Mouse (Mus musculus) forelimb bud, embryonic 11.5 days (tissue): ENCODE data around the gene Rgs11.

Experiments used
- DNase-seq: peaks from one replicate; pipeline ENCODE4 v3.0.0-alpha.2; 2012; ENCODE audit warnings: low read depth, low spot score

Gene Rgs11

GRCm38 (mm10) chr17:26231156-26231555 is 28.4 kb downstream of the Rgs11 start:
- DNase-seq, result no peak

- no peak for DNase-seq
Observed at GRCm38 (mm10) chr17:26232863-26233262, 30.1 kb downstream of the Rgs11 start.

GRCm38 (mm10) chr17:26234386-26234785 is 31.6 kb downstream of the Rgs11 start:
- DNase-seq, result no peak

GRCm38 (mm10) chr17:26235077-26235815 is 32.5 kb downstream of the Rgs11 start:
- no peak for DNase-seq

GRCm38 (mm10) chr17:26237667-26238066 is 34.9 kb downstream of the Rgs11 start:
- DNase-seq, result no peak

- no peak for DNase-seq
Observed at GRCm38 (mm10) chr17:26239551-26239950, 36.8 kb downstream of the Rgs11 start.

- DNase-seq, result no peak
Observed at GRCm38 (mm10) chr17:26240120-26240790, 37.5 kb downstream of the Rgs11 start.

- no peak for DNase-seq
Observed at GRCm38 (mm10) chr17:26240990-26241389, 38.2 kb downstream of the Rgs11 start.

GRCm38 (mm10) chr17:26243471-26244100 is 40.8 kb downstream of the Rgs11 start:
- peak; percentile 53 for DNase-seq

- peak; percentile 96 for DNase-seq
Observed at GRCm38 (mm10) chr17:26244101-26244841, 41.5 kb downstream of the Rgs11 start, which contains the start of gene Fam234a. Fam234a (minus strand) TSS chr17:26244242.

- DNase-seq, result no peak
Observed at GRCm38 (mm10) chr17:26251886-26252538, 49.3 kb downstream of the Rgs11 start.

- peak; percentile 91 for DNase-seq
Observed at GRCm38 (mm10) chr17:26252539-26253251, 49.9 kb downstream of the Rgs11 start, which contains the start of gene Luc7l. Luc7l (plus strand) TSS chr17:26252896.

GRCm38 (mm10) chr17:26253399-26253798 is 50.6 kb downstream of the Rgs11 start:
- DNase-seq, result no peak

GRCm38 (mm10) chr17:26255313-26255712 is 52.6 kb downstream of the Rgs11 start:
- no peak for DNase-seq
